Mouse (Mus musculus) retina, postnatal 7 days (tissue): ENCODE data around the gene Scaf11.
"Not testable (repeated sequence)": the region's sequence is repeated elsewhere in the genome, so short reads cannot be mapped to it uniquely, and the experiment has no call there.

Experiments
- DNase-seq: peaks from one replicate; pipeline ENCODE4 v3.0.0-alpha.2; 2012; ENCODE audit warnings: low read depth, low spot score

Gene Scaf11

DNA sequence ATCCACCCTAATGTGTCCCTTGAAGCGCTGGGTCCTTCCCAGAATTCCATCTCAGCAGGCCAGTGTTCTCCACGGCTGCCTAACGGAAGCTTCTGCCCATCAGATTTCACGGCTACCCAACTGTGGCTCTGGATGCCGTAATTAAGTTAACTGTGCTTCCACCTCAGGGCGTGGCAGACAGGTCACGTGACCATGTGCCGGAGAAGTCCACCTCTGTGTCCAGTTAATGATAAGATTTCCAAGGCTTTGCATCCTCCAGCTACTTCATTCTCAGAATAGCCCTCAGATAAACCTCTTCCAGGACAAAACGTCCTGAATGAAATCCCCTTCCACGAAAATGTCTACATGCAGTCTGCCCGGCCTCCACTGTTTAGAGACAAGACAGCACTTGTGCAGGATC, 4.4 kb upstream of the Scaf11 start:
- DNase-seq: no peak

DNA sequence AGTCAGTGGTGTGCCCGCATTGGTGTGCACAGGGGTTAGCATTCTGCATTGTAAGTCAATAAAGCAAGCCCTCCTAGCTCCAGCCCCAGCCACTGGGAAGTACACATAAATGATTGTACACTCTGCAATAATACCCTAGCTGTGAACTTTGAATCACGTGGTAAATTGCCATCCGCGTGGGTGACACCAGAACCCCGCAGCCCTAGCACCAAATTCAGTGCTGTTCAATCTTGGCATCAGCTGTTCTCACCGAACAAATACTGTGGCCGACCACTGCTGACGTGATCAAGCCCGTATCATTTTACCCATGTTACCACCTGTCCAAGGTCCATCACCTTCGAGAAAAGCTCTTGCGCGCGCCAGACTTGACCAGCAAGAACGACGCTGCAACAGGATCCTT, 3.2 kb upstream of the Scaf11 start:
- DNase-seq: no peak

DNA sequence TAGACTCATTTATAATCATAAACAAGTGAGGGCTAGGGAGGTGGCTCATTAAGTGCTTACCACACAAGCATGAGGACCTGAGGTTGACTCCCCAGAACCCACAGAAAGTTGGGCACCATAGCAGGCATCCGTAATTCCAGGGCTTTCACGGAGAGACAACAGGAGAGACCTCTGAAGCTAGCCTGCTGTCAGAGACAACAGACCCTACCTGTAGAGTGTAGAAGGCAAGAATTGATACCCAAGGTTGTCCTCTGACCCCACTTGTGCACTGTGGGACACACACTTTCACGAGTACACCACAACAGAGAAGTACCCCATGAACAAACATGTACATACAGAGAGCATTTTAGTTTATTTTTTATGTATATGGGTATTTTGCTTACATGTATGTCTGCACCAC, 2.0 kb upstream of the Scaf11 start:
- no peak for DNase-seq

DNA sequence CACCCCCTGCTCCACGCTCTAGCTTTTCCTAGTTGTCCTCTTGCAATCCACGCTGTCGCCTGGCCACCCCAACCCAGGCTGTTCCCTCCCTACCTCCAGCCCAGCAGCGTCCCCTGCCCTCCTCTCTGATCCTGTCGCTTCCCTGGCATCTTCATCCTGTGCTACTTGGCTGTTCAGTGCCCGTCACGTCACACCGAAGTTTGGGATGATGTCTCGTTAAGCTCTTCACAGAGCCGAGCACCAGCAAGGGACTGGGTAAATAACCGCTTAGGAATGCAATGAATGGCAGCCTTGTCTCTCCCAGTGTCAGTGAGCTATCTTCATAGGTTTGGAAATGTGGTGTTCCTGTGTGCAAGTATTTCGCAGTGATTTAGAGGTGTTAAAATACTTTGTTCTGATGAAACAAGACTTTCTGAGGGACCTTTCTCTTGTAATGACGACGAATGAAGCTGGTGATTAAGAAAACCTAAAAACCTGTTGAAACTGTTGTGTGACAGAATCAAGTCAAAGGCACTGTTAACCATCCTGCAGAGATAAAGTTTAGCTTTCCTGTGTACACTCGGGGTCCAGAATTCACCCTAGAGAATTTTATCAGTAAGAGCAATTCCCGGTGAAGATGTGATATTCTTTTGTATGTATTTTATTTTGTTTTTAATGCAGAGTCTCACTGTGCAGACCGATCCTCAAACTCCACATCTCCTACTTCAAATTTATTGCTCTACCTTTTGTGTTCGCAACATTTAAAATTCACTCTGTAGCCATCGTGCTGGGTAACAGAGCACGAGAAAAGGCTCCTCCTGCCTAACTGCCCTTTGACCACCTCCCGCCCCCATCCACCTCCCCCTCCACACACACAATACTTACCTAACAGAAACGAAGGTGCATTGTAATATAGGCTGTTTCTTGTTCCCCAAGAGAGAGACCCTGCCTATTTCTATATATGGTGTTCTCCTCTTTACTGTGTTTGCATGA, 1.2 kb upstream of the Scaf11 start:
- DNase-seq: no peak

DNA sequence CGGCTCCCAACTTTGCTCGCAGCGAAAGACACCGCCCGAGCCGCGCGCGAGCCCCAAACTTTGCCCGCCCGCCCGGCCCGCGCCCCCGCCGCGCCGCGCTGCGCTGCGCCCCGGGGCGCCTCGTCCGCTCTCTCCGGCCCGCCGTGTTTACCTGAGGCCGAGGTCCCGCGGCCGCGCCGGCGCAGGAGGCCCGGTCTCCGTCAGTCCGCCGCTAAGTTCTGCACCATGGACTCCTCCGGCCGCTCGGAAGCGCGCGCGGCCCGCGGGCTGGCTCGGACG, 253 bp downstream of the Scaf11 start:
- DNase-seq: no peak

DNA sequence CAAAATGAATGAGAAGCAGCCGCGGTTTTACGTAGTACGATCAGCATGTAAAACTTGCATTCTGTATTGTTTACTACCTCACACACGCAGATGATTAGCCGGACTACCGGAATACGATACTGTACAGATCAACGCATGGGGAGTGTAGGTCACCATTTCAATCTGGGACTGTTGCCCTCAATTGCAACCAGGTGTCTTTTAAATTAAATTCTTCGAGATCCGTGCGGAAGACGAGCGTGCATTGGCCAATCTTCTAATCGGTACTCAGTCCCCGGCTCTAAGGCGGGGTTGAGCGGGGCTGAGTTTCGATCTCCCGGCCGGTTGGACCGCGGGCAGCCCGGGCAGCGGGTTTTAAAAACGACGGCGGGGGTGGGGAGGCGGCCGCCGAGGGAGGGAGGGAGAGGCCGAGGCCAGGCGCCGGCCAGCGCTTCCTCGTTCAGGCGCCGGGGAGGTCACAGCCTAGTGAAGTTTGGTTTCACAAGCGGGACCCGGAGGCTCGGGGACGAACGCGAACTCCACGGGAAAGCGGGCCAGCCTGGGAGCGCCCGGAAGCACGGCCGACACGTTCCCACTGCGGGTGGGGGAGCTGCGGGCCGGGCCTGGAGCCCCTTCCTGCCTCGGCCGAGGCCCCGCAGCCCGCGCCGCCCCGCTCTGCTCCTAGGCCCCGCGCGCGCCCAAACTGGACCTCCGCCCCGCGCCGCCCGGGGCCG, 747 bp downstream of the Scaf11 start:
- DNase-seq: peak; percentile 17

DNA sequence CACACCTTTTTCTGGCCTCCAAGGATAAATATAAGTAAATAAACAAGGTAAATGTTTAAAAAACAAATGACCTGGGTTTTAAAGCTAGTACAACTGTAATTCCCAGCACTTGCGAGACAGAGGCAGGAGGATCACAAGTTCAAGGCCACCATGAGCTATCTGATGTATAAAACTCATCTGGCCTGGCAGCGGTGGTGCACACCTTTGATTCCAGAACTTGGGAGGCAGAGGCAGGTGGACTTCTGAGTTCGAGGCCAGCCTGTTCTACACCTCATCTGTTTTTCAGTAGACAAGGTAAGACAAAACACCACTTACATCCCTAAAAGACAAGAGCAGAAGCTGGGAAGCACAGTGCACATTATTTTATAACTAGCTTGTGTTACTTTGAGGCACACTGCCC, 2.4 kb downstream of the Scaf11 start:
- DNase-seq: no peak

DNA sequence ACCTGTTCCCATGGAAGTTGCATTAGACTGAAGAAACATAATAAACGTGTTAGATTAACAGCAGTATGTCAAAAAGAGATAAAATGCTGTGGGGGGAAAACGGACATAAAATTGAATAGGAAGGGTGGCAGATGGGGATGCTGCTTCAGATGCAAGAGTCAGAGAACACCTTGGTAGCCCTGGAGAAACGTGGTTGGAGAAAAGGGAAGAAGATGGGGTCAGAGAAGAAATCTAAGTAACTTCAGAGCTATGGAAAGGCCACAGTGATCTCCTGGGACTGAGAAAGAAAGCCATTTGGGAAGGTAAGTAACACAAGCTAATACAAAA, 3.3 kb downstream of the Scaf11 start:
- no peak for DNase-seq

DNA sequence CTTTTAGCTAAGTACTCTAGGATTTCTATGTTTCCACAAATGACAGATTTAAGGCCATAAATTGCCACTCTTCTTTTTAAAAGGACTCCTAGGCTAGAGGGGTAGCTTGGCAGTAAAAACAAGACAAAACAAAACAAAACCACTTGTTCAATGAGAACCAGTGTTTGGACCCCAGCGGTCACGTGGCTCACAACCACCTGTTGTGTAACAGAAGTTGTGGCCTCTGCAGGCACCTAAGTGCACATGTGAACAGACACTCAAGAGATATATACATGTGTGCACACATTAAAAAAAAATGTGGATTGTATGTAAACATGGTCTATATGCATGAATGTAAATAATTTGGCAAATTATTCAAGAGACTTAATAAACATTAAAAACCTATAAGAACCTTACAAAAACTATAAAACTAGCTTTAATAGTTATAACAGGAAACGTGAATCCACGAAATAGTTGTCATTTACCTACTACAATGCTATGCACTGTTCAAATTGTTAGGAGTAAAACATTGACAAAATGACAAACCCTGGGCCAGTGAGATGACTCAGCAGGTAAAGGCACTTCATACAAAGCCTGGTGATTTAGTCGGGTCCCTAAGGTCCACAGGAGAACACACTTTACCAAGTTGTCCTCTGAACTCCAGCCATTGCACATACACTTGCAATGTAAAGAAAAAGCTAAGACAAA, 3.8 kb downstream of the Scaf11 start:
- no peak for DNase-seq

DNA sequence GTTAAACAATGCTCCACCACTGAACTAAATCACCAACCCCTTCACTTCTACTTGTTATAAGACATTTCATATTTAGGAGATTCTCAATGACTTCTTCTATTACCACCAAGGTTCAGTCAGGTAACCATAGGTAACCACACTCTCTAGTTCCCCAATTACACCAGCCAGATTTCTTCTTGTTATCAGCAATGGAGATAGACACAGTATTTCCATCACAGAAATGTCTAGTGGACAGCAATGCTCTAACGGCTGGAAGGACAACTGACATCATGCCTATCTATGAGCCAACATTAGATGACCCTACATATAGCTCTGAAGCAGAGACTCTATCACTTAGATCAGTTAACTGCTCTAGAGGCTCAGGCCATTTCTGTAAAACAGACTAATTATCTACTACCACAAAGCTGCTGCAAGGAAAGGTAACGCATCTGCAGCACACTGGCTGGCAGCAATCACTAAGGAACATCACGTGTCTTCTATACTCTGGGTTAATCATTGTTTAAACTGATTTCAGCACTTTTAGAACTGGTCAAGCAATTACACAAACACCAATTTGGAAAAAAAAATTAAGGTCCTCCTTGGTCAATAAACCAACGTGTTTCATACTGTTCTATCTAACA, 4.9 kb downstream of the Scaf11 start:
- DNase-seq: no peak

DNA sequence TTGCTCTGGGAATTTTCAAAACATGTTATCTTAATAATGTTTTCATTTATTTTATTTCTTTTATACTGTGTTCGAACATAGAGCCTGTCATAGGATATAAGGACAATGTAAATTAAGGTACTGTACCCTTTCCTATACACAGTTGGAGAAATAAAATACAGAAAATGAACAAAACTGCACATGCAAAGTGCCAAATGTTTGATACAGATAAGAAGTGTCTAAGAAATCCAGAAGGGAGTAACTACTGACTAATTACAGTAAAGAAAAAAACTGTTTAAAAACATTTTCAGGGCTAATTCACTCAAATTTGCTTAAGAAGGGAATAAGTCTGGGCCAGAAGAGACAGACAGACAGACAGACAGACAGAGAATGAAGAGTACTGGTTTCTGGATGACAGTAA, 7.3 kb downstream of the Scaf11 start:
- DNase-seq: no peak

DNA sequence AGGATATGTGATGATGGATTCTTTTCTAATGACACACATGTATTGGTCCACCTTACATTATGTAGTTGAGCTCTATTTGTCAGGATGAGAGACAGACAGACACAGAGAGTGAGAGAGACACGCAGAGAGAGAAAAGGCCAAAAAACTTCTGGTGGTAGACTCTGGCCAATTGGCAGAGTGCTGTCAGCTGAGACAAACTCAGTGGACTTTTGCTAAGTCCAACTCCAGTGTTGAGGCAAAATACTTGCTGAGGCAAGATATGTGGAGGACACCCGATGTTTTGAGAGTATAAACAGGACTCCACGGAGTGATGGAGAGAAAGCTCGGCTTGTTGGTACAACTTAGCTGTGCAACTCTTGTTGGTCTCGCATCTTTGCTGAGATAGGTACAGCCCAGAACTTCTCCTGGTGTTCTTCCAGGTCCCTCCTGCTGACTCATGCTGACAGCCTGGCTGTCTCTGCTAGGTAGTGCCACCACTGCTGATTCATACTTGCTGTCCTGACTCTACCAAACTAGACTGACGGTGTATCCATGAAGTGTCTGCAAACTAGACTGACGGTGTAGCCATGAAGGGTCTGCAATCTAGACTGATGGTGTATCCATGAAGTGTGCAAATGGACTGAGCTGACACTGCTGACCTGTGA, 11.9 kb downstream of the Scaf11 start:
- no peak for DNase-seq

DNA sequence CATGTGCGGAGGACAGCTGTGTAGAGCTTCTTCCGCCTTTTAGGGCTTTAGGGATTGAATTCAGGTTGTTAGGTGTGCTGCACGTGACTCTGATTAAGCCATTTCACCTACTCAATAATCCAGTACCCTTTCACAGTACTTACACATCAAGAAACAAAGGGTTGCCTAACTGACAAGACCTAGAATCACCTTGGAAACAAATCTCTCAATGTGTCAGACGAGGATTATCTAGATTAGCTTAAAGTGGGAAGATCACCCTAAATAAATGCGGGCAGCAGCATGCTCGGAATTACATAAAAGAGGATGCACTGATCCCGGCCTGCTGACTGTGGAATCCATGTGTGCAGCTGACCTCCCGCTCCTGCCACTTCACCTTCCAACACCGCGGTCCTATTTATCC, 13.9 kb downstream of the Scaf11 start:
- DNase-seq: peak; percentile 54

DNA sequence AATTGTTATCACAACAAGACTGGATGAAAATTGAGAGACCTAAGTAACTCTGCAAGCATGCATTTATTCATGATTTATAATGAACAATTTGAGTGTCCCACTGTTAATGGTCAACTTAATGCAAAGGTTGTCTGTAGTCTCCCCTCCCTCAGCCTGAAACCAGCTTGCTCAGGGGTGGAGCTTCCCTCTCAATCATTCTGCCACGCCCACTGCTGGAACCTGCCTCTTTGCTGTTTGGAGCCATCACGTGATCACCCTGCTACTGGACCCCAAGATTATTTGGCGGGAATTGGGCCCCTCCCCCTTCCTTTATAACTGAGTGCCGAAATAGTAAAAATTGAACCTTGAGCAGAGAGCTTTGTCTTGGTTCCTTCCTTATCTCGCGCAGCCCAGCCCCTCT, 19.2 kb downstream of the Scaf11 start:
- DNase-seq: not testable (repeated sequence)

DNA sequence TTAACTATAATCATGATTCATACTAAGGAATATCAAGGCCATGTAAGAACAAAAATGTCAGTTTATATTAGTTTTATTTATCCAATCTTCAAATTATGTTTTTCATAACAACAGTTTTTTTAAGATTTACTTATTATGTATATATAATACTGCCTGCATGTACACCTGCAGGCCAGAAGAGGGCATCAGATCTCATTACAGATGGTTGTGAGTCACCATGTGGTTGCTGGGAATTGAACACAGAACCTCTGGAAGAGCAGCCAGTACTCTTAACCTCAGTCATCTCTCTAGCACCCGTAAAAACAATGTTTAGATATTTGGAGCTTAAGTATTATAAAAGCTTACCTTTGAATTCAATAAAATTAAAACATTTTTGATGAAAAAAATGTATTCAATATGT, 26.4 kb downstream of the Scaf11 start:
- DNase-seq: no peak

DNA sequence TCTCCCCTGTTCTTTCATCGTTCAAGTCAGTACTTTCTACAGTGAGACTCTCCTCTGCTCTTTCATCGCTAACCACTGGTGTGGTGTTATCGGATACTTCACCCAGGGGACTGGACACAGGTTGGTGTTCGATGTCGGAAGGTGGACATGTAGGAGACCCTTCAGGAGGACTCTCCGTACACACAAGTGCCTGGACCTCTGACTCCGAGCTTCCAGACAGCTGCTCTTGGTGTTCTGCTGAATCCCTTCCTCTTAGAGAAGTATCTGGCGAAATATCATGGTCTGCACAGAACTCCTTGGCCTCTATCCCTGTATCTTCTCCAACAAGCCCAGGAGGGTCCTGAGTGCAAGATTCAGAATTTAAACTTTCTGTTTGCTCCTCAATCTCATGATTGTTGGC, 40.7 kb downstream of the Scaf11 start:
- DNase-seq: no peak

DNA sequence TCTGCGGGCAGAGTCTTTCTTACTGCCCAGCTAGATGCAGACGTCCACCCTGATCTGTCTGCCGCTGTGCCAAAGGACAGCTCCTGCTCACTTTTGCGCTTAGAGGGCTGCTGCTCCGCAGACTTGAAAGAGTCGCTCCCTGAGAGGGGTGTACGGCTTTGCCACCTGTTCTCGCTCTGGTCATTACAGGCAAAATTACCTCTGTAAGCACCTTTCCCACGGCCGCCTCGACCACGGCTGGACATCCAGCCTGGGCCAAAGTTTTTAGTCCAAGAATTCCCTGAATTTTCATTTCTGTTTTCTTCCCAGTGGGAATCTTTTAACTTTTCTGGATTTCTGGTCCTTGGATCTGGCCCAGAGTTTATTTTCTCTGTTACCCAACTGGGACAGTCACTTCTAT, 42.5 kb downstream of the Scaf11 start:
- no peak for DNase-seq

DNA sequence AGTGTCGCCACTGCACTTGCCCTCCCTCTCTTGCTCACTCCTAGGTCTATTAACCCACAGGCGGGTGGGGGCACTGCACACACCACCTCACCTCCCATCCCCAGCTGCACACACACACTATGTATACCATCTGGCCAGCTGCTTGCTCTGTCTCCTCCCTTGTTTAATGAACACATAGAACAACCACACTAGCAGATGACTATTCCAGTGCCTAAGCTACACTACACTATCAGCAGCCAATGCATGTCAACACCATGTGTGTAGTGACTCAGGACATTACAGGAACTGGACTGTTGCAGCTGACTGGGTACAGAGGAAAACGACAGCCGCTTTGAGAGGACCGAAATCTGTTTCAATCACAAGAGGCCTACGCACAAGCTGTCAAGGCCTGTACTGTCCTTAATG, 51.9 kb downstream of the Scaf11 start:
- DNase-seq: no peak

DNA sequence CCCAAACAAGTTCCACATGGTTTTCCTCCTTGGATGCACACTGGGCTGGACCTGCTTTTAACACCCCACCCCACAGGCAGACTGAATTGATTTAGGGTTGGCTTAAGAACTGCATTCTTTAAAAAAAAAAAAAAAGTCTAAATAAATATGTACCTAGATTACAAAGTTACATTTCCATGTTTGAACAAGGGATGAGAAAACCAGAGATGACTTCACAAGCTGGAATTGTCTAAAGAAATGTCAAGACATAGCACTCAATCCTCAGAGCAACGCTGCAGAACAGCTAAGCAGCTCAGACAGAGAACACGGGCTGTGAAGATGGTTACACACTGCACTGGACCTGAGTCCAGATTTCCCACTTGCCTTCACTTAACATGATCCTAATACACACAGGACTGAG, 53.5 kb downstream of the Scaf11 start:
- no peak for DNase-seq

DNA sequence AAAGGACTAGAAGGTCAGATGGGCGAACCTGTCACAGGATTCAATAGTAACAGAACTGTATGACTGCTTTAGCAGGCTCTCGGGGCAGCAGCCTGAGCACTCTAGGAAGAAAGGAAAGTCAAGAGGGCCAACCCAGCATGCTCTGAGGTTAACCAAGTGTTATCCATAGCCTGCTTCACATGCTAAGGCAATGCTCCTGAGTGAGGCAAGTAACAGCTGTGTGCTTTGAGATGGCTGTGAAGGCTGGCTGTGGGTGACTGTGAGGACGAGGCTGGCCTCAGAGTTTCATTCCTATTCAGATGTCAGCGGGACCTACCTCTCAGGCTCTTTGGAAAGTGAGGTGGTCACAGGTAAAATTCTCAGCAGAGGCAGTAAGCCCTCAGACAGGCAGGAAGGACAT, 54.4 kb downstream of the Scaf11 start:
- no peak for DNase-seq

DNA sequence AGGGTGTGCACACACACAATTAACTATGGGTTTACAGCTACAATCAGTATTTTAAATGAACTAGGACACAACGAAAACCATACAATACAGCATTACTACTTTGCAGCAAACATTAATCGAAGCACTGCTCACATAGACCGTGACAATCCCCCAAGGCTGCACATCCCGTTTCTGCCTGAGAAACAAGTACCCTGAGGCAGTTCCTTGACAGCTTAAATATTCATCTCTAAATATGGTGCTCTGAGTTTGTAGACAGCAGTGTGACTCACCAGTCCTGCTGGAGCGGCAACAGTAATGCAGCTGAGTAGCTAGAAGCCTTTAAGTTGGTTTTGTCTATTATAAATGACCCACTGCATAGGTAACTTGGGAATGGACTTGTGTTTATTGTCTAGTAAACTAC, 55.1 kb downstream of the Scaf11 start:
- DNase-seq: no peak

DNA sequence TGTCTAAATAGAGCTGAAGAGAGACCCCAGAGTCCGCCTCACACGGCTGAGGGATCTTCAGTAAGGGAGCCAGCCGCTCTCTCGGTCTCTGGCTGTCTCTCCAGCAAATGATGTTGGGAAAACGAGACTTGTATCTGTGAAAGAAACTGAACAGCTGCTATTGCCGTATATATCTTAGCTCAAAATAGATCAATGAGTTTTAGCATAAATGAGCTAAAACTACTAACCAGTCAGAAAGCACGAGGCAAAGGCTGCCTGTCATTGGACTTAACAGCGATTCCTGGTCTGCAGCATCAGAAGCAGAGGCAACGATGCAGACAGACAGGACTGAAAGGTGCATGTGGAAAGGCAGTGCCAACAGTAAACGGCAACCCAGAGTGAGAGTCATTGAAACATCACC, 62.3 kb downstream of the Scaf11 start:
- no peak for DNase-seq
